Mouse (Mus musculus) ES-Bruce4 (cell line): ENCODE results near the gene Tmem62. TPM values are rescaled to one million over a fixed set of nuclear protein-coding genes. Genes with fewer than 3 reads are reported as not detected.

Experiments
- H3K27ac ChIP-seq: 2 replicates; pipeline ENCODE4 v1.5.1; 2012; ENCODE audit warnings: low read length, inconsistent platforms; ENCODE audit not compliant: insufficient read depth
- H3K27me3 ChIP-seq: 2 replicates; pipeline ENCODE4 v1.6.1; 2012; ENCODE audit warnings: mild to moderate bottlenecking, low read length, inconsistent platforms; ENCODE audit not compliant: control insufficient read depth, poor library complexity, insufficient read depth, severe bottlenecking
- H3K36me3 ChIP-seq: 2 replicates; pipeline ENCODE4 v1.6.1; 2012; ENCODE audit warnings: inconsistent platforms, mild to moderate bottlenecking, low read length, moderate library complexity; ENCODE audit not compliant: control insufficient read depth, poor library complexity, insufficient read depth, severe bottlenecking
- H3K4me1 ChIP-seq: one replicate; pipeline ENCODE4 v1.8.1; 2011; ENCODE audit warnings: low read length; ENCODE audit not compliant: control insufficient read depth, insufficient read depth
- H3K4me3 ChIP-seq: 2 replicates; pipeline ENCODE4 v1.5.1; 2011; ENCODE audit warnings: low read depth, mild to moderate bottlenecking, low read length
- H3K9ac ChIP-seq: 2 replicates; pipeline ENCODE4 v1.6.1; 2012; ENCODE audit warnings: low read depth, mild to moderate bottlenecking, inconsistent platforms; ENCODE audit not compliant: poor library complexity, severe bottlenecking
- H3K9me3 ChIP-seq: replicated peaks from 2 replicates; pipeline ENCODE4 v1.6.1; 2012; ENCODE audit warnings: mild to moderate bottlenecking, low read length, inconsistent platforms; ENCODE audit not compliant: control insufficient read depth, poor library complexity, insufficient read depth, severe bottlenecking
- CTCF ChIP-seq: IDR thresholded peaks from one replicate; pipeline ENCODE4 v1.8.1; 2011; ENCODE audit warnings: low read depth, low read length
- EP300 ChIP-seq: IDR thresholded peaks from 2 replicates; pipeline ENCODE4 v1.6.1; 2011; ENCODE audit warnings: low read depth, low read length; ENCODE audit not compliant: insufficient read depth
- POLR2A ChIP-seq: IDR thresholded peaks from one replicate; pipeline ENCODE4 v1.8.1; 2011; ENCODE audit warnings: low read length; ENCODE audit not compliant: insufficient read depth
- polyA plus RNA-seq: library from polyadenylated mRNA; stranded (reverse); fragments of >200 nt; gene quantifications from 2 replicates; pipeline ENCODE4 v1.2.4, GENCODE M21; 2011; ENCODE audit warnings: low read depth; ENCODE audit not compliant: missing spikeins, insufficient read depth, insufficient read length

The Tmem62 gene
- polyA plus RNA-seq, 1 experiment, result 9.5 TPM

DNA sequence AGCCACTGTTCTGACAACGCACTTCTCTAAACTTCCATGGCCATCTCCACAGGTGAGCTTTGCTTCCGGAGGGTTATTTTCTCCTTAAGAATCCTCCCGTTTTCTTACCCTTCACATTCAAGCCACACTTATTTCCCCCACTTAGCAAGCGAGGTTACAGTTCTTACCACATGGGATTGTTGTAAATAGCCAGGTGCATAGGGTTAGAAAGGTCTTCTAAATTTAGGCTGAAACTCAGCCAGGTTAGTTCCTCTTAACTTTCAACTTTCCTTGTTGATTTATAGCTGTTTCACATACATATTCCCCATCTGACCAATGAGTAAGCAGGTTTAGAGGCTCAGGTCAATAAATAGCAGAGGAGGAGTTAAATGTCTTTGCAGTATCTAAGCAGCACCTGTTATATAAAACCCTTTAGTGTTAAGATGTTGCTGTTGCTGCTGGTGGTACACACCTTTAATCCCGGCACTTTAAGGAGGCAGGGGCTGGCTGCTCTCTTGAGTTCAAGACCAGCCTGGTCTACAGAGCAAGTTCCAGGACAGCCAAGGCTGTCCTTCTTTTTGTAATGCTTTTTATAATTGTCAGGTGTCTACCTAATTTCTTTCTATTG, 32.4 kb downstream of the Tmem62 start:
- no peaks in the 10 kb centered on the region for H3K9me3 ChIP-seq
- H3K4me1 ChIP-seq, result no peaks in the 10 kb centered on the region
- H3K36me3 ChIP-seq, result no peaks in the 10 kb centered on the region
- peak overlapping the region; percentile 93 for H3K4me3 ChIP-seq
- no peak overlapping the region for H3K27ac ChIP-seq
- H3K9ac ChIP-seq, result peak overlapping the region; percentile 40
- TF ChIP-seq CTCF, result no peak
- TF ChIP-seq POLR2A, result no peak
- TF ChIP-seq EP300, result no peak
- H3K27me3 ChIP-seq, result no peaks in the 10 kb centered on the region

DNA sequence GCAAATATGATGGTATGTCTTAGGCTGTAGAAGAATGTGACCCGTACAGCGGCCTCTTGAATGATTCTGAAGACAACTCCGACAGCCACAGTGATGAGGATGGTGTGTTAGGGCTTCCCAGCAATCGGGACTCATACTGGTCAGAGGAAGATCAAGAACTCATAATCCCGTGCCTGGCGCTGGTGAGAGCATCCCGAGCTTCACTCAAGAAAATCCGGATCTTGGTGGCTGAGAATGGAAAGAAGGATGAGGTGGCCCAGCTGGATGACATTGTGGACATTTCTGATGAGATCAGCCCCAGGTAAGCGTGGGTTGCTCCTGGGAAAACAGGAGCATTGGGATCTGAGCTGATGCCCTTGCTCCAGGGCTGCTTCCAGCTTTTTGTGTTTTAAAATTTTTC, 35.9 kb downstream of the Tmem62 start:
- H3K36me3 ChIP-seq, result peaks cover 3% of the 10 kb centered on the region; the same call in 1 of the 2 replicates
- no peak overlapping the region for H3K9ac ChIP-seq
- no peak overlapping the region for H3K27ac ChIP-seq
- no peak overlapping the region for H3K4me3 ChIP-seq
- no peaks in the 10 kb centered on the region for H3K4me1 ChIP-seq
- H3K27me3 ChIP-seq, result no peaks in the 10 kb centered on the region
- TF ChIP-seq EP300 (no peak), POLR2A (no peak), CTCF (no peak)
- 0 out of 2 replicates have a peak, but pooled peaks cover under 1% of the 10 kb centered on the region for H3K9me3 ChIP-seq

DNA sequence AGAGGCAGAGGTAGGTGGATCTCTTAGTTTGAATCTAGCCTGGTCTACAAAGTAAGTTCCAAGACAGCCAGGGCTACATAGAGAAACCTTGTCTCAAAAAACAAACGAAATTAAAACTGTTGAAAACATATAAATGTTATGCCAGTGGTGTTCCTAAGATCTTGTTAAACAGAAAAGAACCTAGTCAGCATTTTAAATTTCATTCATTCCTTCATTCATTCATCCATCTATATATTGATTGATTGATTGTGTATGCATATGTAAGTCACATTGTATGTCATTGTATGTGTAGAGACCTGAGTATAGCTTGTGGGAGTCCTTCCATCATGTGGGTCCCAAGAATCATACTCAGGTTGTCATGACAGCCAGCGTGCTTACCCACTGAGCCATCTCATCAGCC, 38.7 kb downstream of the Tmem62 start:
- Histone ChIP-seq H3K9me3 (0 out of 2 replicates have a peak, but pooled peaks cover 3% of the 10 kb centered on the region), H3K27me3 (no peaks in the 10 kb centered on the region), H3K27ac (no peak overlapping the region), H3K4me3 (no peak overlapping the region), H3K9ac (no peak overlapping the region), H3K4me1 (no peaks in the 10 kb centered on the region), H3K36me3 (peaks cover 3% of the 10 kb centered on the region; the same call in 1 of the 2 replicates)
- no peak for TF ChIP-seq POLR2A
- TF ChIP-seq EP300, result no peak
- no peak for TF ChIP-seq CTCF

DNA sequence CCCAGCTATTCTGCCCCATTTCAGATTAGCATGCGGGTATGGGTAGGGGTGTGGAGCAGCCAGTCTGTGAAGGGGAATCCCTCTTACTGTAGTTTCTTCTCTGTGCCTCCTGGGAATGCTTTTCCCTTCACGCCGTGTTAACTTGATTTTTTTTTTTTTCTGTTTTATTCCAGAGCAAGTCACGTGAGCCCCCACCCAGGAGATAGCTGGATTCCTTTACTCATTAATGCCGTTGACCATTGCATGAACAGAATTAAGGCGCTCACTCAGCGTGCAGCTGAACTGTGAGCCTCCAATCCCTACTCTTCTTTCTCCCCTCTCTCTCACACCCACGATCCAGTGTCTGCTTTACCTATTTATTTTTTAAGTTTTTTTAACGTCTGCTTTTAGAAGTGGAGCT, 39.4 kb downstream of the Tmem62 start:
- Histone ChIP-seq H3K4me3 (no peak overlapping the region), H3K27me3 (no peaks in the 10 kb centered on the region), H3K27ac (no peak overlapping the region), H3K9me3 (0 out of 2 replicates have a peak, but pooled peaks cover 3% of the 10 kb centered on the region), H3K36me3 (peaks cover 3% of the 10 kb centered on the region; the same call in 1 of the 2 replicates), H3K4me1 (no peaks in the 10 kb centered on the region), H3K9ac (no peak overlapping the region)
- TF ChIP-seq EP300 (no peak), POLR2A (no peak), CTCF (no peak)

DNA sequence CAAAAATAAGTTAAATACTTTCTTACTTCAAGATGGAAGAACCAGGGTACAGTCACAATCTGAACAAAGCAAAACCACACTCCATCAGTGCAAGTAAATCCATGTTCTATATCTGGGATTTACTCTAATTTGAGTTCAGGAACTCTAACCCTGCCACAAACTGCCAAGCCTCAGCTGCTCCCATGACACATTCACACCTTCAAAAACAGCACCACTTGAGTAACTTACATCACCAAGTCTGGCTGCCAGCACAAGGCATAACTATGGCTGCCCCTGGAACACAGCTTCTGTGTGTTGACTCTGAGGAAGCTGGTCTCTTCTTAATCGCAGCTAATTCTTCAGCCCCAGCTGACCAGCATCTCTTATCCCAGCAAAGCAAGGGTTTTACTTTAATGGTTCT, 40.3 kb downstream of the Tmem62 start:
- Histone ChIP-seq H3K4me1 (no peaks in the 10 kb centered on the region), H3K4me3 (no peak overlapping the region), H3K9me3 (0 out of 2 replicates have a peak, but pooled peaks cover 3% of the 10 kb centered on the region), H3K9ac (no peak overlapping the region), H3K27me3 (no peaks in the 10 kb centered on the region), H3K36me3 (peaks cover 3% of the 10 kb centered on the region; the same call in 1 of the 2 replicates), H3K27ac (no peak overlapping the region)
- TF ChIP-seq POLR2A (no peak), CTCF (no peak), EP300 (no peak)

DNA sequence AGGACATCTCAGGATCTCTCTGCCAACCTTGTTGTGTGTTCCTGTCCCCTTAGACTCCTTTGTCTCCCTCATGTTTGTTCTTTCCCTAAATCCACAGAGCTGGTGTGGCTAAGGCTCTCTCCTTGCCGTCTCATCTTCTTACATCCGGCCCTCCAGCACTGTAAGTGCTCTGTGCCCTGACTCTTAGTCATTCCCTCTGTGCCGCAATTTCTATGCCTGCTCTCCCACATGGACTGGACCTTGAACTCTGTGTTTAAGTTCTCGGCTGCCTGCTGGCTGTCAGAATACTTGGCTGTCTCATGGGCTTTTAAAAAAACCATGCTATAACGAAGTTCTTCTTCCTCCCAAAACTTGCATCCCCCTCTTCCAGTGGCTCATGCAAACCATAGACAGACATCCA, 46.1 kb downstream of the Tmem62 start:
- Histone ChIP-seq H3K4me1 (no peaks in the 10 kb centered on the region), H3K27ac (no peak overlapping the region)
- no peak for TF ChIP-seq EP300
- TF ChIP-seq CTCF, result no peak
- TF ChIP-seq POLR2A, result no peak

More for the DNA sequence above, 46.1 kb downstream of the Tmem62 start:
- H3K4me3 ChIP-seq, result no peak overlapping the region
- H3K9me3 ChIP-seq, result 0 out of 2 replicates have a peak, but pooled peaks cover under 1% of the 10 kb centered on the region
- H3K9ac ChIP-seq, result no peak overlapping the region
- H3K27me3 ChIP-seq, result no peaks in the 10 kb centered on the region
- H3K36me3 ChIP-seq, result no peaks in the 10 kb centered on the region
